Mouse (Mus musculus) testis, adult 2 months (tissue): ENCODE results near the gene Epm2a. TPM values are rescaled to one million over a fixed set of nuclear protein-coding genes. Genes with fewer than 3 reads are reported as not detected.
"Not testable (repeated sequence)": the region's sequence is repeated elsewhere in the genome, so short reads cannot be mapped to it uniquely, and the experiment has no call there.

Experiments
- H3K27ac ChIP-seq: fragments of 200-500 bp; 2 replicates; pipeline ENCODE4 v1.5.1; 2012; ENCODE audit warnings: low read depth, low read length; ENCODE audit not compliant: control insufficient read depth, insufficient read depth
- H3K27me3 ChIP-seq: fragments of 200-500 bp; 2 replicates; pipeline ENCODE4 v1.6.1; 2012; ENCODE audit warnings: mild to moderate bottlenecking, low read length, moderate library complexity; ENCODE audit not compliant: control insufficient read depth, insufficient read depth
- H3K36me3 ChIP-seq: fragments of 200-500 bp; 2 replicates; pipeline ENCODE4 v1.6.1; 2012; ENCODE audit warnings: mild to moderate bottlenecking, low read length; ENCODE audit not compliant: control insufficient read depth, insufficient read depth
- H3K4me1 ChIP-seq: fragments of 200-500 bp; 2 replicates; pipeline ENCODE4 v1.6.1; 2012; ENCODE audit warnings: low read length; ENCODE audit not compliant: control insufficient read depth, insufficient read depth
- H3K4me3 ChIP-seq: fragments of 200-500 bp; 2 replicates; pipeline ENCODE4 v1.5.1; 2012; ENCODE audit warnings: low read depth, mild to moderate bottlenecking, low read length, moderate library complexity, mixed read lengths; ENCODE audit not compliant: control insufficient read depth
- CTCF ChIP-seq: fragments of 200-500 bp; IDR thresholded peaks from 2 replicates; pipeline ENCODE4 v1.5.1; 2012; ENCODE audit warnings: low read depth, mild to moderate bottlenecking, inconsistent platforms, low read length, moderate library complexity; ENCODE audit not compliant: control insufficient read depth, insufficient read depth, insufficient replicate concordance
- POLR2A ChIP-seq: fragments of 200-500 bp; IDR thresholded peaks from 2 replicates; pipeline ENCODE4 v1.6.1; 2012; ENCODE audit warnings: low read depth, mild to moderate bottlenecking, inconsistent platforms, low read length, moderate library complexity; ENCODE audit not compliant: control insufficient read depth
- polyA plus RNA-seq: library from polyadenylated mRNA; depleted of rRNA; stranded (reverse); fragments of >200 nt; gene quantifications from 2 replicates; pipeline ENCODE4 v1.2.3, GENCODE M21; 2012; rRNA removed

Epm2a gene
- 2.4 and 2.5 TPM in 2 replicates for polyA plus RNA-seq

DNA sequence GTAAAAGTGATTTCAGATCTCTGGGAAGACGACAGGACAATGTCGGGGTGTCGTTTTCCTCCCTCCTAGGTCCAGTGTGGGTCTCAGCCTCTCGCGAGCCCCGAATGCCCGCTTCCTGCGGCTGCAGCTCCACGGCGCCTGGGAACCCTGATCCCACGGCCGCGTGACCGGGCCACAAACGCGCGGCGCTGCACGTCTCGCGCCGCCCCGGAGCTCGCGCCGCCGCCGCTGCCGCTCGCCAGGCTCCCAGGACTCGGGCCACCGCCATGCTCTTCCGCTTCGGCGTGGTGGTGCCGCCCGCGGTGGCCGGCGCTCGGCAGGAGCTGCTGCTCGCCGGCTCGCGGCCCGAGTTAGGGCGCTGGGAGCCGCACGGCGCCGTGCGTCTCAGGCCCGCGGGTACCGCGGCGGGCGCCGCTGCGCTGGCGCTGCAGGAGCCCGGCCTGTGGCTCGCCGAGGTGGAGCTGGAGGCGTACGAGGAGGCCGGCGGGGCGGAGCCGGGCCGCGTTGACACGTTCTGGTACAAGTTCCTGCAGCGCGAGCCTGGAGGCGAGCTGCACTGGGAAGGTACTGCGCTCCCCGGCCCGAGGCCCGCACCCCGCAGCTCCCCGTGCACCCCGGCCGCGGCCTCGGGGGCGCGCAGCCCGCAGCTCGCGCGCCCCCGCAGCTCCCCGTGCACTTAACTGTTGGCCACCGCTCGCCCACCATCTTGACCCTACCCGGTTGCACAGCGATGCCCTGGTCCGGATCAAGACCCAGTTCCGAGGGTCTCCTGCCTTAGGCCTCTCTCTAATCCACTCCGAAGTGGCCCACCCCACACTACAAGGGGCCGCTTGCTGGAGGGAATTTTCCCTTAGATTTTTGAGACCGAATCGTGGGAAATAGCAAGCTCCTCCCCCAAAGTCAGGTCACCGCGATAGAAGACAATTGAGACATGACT lies at the start of gene Epm2a:
Gene Epm2a (plus strand): TSS at position 200 of the 937 bp plus-strand sequence.
- Histone ChIP-seq H3K36me3 (no peaks in the 10 kb centered on the region), H3K4me1 (peaks cover 9% of the 10 kb centered on the region), H3K27ac (peak within 1 kb of the TSS; percentile 94), H3K4me3 (peak within 1 kb of the TSS; percentile 97), H3K27me3 (no peaks in the 10 kb centered on the region)
- TF ChIP-seq CTCF, result no peak
- TF ChIP-seq POLR2A, result peak; percentile 57

DNA sequence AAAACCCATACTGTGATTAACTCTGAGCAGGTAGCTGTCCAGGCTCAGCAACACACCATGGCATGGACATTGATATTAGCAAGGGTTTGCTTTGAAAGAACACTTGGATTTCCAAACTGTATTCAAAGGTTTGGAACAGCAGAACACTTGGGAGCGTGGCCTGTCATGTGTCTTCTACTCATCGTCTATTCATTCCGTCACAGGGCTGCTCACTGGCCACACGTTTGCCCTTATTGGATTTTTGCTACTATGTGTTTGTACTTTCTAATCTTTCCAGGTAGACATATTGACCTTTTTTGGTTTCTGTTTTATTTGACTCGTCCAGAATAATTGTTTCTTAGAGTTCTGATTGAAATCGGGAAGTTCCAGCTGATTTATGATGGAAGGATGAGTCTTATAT lies 44.8 kb upstream of the Epm2a start:
- no peaks in the 10 kb centered on the region for H3K4me1 ChIP-seq

DNA sequence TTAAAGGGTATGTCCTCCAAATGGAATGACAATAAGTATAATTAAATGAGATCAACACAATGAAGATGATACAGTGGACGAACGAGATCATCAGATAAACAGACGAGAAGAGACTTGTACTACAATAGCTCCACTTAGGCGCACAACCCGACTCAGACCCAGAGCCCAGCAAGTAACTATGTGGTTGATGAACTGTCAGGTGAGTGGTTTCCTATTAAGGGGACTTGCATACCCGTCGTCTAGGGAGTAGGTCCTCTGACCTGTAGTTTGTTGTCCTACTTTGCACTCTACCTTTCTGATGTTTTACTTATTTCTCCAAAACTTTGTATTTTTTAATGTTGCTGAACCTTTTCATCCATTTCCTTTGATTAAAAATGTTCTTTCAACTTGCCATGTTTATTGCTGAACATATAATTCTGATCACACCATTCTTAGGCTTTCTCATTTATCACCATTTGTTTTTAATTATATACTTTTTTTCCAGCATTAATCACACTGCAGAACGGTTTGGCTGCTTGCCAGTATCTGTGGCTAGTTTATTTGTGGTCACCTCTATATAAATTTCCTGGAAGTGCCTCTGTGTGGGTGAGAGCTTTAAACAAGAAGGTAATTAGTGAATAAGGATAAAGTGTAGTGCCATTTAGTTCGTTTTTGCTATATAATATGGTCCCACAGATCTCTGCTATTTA lies 37.7 kb upstream of the Epm2a start:
- no peaks in the 10 kb centered on the region for H3K27me3 ChIP-seq
- no peak overlapping the region for H3K27ac ChIP-seq
- TF ChIP-seq CTCF (no peak), POLR2A (no peak)
- no peak overlapping the region for H3K4me3 ChIP-seq
- no peaks in the 10 kb centered on the region for H3K36me3 ChIP-seq
- H3K4me1 ChIP-seq, result no peaks in the 10 kb centered on the region

More for the DNA sequence above, 44.8 kb upstream of the Epm2a start:
- H3K27me3 ChIP-seq, result no peaks in the 10 kb centered on the region
- no peak overlapping the region for H3K4me3 ChIP-seq
- no peak for TF ChIP-seq CTCF
- H3K36me3 ChIP-seq, result no peaks in the 10 kb centered on the region; the same call in 1 of the 2 replicates
- H3K27ac ChIP-seq, result no peak overlapping the region

DNA sequence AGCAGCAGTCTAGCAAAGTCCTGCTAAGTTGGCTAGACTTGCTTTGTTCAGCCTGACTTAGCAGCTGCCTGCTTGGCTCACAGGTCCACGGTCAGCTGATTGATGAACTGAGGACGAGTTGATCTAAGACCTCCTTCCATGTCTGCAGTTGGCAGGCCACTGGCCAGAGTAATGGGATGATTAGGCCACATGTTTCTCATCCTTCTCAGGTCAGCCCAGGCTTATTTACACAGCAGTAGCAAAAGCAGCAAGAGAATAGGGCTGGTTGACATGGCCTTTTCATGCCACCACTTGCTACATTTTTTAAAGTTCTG lies 37.2 kb upstream of the Epm2a start:
- H3K4me1 ChIP-seq, result no peaks in the 10 kb centered on the region
- TF ChIP-seq POLR2A (no peak), CTCF (no peak)
- no peak overlapping the region for H3K4me3 ChIP-seq
- H3K36me3 ChIP-seq, result no peaks in the 10 kb centered on the region
- no peak overlapping the region for H3K27ac ChIP-seq
- H3K27me3 ChIP-seq, result no peaks in the 10 kb centered on the region

DNA sequence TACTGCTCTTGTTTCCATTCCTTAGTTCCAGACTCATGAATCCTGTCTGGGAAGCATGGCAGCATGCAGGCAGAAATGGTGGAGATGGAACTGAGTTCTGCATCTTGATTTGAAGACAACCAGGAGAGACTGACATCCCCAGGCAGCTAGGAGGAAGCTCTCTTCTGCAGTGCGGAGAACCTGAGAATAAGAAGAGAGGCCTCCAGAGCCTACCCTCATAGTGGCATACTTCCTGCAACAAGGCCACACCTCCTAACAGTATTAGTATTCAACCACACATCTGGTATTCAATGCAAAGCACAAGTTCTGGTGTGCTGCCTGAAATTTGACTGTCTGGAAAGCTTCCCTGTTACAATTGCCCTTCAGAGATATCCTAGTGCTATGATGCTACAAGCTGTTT lies 33.3 kb upstream of the Epm2a start:
- Histone ChIP-seq H3K4me1 (no peaks in the 10 kb centered on the region), H3K27ac (no peak overlapping the region), H3K4me3 (no peak overlapping the region), H3K36me3 (no peaks in the 10 kb centered on the region), H3K27me3 (no peaks in the 10 kb centered on the region)
- TF ChIP-seq POLR2A, result no peak
- no peak for TF ChIP-seq CTCF

DNA sequence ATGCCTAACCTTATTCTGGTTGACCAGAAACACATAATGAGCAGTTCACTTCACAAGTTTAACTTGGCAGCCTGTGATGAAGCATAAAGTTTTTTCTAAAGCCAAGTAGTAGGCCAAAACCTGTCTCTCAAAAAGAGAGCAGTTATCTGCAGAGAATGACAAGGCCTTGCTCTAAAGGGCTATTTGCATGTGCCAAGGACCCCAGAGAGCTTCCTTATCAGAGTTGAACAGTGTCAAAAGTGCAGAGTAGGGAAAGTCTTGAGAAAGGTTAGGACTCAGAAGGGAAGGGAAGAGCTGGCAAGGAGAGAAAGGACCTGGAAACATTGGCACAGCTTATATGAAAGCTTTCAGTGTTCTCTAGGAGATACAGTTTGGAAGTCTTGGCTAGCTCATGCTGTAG lies 32.7 kb upstream of the Epm2a start:
- no peak overlapping the region for H3K4me3 ChIP-seq
- no peaks in the 10 kb centered on the region for H3K27me3 ChIP-seq
- TF ChIP-seq POLR2A, result no peak
- no peak for TF ChIP-seq CTCF
- no peak overlapping the region for H3K27ac ChIP-seq
- no peaks in the 10 kb centered on the region for H3K4me1 ChIP-seq
- no peaks in the 10 kb centered on the region for H3K36me3 ChIP-seq

DNA sequence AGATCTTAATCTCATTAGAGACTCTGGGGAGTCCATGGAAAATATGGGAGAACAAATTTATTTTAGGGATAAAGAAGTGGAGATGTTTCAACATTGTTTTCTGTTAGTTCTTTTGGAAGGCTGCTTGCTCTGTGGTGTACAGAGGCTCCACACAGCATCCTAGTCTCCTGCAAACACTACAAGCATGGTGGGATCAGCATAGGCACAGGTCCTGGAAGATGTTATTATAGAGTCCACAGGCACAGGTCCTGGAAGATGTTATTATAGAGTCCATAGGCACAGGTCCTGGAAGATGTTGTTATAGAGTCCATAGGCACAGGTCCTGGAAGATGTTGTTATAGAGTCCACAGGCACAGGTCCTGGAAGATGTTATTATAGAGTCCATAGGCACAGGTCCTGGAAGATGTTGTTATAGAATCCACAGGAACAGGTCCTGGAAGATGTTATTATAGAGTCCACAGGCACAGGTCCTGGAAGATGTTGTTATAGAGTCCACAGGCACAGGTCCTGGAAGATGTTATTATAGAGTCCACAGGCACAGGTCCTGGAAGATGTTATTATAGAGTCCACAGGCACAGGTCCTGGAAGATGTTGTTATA lies 25.2 kb upstream of the Epm2a start:
- not testable (repeated sequence) for H3K4me1 ChIP-seq, H3K27me3 ChIP-seq, H3K4me3 ChIP-seq, H3K27ac ChIP-seq, H3K36me3 ChIP-seq
